Mouse (Mus musculus): ENCODE results near the gene P2ry14.
A peak's percentile ranks its signal among the peaks of the same experiment; 100 is the strongest.

Gene P2ry14

DNA sequence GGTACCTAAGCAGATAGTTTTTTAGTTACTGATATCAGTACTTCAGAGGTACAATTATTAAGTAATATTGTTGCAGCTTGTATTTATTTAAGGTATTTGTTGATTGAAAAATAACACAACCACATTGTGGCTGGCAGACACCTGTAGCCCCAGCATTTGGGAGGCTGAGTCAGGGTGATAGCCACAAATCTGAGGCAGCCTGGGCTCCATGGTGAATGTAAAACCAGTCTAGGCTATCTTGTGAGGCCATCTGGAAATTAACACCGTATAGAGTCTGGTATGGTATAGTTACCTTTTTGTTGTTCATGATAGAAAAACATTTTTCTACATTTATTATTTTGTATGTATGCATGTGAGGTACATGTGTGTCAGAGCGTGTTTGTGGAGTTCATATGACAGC, 51.3 kb downstream of the P2ry14 start:
- DNase-seq: no peak

DNA sequence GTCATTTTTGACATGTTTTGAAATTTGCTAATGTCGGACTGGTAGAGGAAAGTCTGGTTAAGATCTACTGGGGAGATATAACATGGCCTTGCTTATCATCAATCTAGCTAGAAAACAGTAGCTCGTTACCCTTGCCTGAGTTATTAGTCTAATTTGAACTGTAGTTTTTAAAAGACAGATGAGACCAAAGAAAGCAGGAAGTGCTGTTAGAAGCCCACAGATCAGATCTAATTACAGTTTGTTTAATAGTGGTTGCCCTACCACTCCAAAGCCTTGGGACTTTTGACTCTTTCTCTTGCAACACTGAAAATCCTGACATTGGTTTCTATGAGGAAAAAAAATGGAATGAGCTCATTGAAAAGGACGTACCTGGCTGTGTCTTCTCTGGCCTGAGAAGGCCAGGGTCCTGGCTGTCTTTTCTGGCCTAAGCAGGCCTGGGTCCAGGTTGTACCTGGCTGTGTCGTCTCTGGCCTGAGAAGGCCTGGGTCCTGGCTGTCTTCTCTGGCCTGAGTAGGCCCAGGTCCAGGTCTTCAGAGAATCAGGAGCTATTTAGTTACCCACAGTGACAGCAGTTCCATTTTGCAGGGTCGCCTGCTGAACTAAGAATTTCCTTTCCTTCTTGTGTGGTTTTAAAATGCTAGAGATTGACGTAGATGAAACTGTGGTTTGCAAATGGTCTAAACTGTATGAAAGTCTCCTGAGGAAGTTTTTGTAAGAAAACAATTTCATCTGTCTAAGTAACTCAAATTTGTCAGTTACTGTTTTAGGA, 52.0 kb downstream of the P2ry14 start, which contains the start of gene Gpr171:
Gene Gpr171 (minus strand): TSS at position 604 of the 769 bp plus-strand sequence.
- DNase-seq: no peak

DNA sequence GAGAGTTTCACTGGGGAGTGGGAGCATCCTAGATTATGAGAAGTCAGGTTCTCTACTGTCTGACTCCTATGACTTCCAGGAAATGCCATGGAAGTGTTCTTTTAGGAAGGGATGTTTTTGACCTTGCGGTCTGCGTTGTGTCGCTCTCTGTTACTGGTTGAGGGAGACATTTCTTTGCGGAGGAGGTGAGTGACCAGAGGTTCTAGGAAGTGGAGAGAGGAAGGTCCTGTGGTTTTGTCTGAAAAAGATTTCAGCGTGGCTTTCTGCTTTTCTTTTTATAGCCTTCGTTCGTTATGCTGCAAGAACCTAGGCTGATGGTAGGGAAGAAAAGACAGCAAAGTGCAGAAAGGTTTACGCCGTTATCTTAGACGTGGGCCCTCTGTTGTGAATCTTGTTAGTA, 54.9 kb downstream of the P2ry14 start:
- no peak for DNase-seq

DNA sequence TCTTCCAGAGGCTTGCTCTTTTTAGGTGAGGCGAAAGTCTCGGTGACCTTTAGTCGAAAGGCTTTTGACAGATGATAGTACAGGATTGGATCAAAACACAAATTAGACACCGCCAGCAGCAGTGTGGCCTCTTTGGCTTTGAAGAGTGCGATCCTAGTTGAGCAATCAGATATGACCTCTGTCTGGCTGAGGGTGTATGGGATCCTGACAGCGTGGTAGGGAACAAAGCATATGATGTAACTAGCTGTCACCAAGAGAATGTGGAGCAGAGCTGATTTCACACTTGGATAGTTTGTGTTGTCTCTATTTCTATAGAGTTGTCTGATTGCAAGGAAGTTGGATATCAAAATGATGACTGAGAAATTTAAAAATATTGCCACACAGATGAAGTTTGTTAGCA, 56.0 kb downstream of the P2ry14 start:
- DNase-seq: peak; percentile 59

DNA sequence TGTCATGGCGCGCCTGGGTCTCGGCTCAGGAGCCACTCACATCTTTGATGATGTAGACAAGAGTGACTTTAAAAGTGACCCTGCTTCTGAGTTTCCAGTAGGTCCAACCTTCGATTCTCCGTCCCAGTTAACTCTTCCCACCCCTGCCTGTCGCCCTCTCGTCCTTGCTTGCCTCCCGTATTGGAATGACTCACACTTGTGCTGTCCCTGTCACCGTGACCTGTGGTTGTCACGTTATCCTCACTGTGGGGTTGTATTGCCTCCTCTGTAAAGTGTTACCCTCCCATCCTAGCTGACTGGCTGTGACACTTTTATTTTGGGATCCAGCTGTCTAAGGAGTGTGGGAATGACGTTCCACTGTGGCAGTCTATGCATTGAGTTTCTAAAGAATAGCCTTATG, 60.7 kb downstream of the P2ry14 start:
- no peak for DNase-seq

DNA sequence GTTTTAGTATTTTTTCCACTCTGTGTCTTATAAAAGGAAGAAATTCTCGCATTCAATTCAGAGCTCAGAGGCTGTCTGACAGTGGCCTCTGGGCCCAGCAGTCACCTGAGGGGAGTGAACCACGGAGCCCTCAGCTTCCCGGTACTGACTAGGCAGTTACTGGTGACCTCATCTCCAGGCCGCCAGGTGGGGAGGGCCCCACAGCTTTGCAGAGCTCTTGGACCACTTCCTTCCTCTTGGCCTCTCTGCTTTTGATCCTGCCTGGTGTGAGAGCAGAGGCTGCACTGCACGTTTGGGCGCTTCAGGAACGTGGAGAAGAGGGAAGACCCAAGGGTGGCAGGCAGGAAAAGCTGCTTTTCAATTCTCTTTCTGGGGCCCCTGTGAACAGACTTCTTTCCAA, 72.5 kb downstream of the P2ry14 start:
- no peak for DNase-seq

DNA sequence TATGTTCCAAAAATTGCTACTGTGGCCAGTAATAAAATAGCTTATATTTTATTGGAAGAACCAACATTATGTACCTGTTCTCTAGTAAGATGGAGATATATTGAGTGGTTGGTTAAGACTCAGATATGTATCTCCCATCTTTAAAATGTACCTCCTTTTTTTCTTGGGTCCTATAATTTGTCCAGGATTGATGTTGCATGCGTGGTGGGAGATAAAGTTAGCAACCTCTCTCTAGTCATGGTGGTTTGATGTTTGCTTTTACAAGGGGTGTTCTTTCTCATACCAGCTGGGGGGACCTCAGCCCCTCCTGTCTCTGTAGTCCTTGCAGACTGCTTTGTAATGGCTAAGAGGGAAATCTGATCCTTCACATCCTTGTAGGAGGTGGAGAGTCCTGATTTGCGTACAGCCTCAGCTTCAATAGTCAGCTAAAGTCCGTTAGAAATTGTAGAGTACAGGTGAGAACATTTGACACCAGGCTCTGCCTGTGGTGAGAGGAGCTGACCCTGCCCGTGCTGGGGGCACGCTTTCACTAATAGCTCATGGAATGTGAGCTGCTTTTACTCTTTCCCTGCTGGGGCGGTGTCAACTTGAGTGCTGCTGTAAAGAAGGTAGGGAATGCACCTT, 73.0 kb downstream of the P2ry14 start:
- DNase-seq: no peak

DNA sequence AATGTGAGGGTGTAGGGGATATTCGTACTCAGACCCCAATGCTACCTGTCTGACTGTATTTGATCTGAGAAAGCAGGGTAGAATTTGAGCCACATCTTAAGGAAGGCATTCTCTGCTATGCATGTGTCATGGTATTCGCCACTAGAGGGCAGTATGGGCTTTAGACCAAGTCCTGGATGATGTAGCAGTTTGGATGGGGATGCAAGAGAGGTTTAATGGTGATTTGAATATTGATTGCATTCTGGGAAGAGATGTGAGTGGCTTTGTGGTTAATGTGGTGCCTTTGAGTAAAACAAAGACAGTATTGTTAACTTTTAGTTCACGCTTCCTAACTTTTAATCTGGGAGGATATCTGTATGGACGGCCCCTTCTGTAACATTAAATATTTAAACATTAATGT, 74.1 kb downstream of the P2ry14 start:
- DNase-seq: peak; percentile 72

DNA sequence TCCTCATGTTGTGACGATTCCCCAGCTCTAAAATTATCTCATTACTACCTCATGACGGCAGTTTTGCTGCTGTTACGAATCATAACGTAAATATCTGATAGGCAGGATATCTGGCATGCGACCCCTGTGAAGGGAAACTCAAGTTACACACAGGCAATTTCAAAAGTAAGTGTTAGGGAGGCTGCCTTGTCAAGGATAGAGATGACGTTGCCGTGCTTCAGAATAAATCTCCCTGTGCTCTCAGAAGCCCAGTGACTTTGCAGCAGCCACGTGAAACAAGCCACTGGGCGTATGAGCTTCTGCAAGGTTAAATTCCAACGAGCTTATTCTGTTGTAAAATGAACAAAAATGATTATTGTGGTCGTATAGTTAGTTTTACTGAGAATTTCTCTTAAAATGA, 74.8 kb downstream of the P2ry14 start:
- DNase-seq: no peak

DNA sequence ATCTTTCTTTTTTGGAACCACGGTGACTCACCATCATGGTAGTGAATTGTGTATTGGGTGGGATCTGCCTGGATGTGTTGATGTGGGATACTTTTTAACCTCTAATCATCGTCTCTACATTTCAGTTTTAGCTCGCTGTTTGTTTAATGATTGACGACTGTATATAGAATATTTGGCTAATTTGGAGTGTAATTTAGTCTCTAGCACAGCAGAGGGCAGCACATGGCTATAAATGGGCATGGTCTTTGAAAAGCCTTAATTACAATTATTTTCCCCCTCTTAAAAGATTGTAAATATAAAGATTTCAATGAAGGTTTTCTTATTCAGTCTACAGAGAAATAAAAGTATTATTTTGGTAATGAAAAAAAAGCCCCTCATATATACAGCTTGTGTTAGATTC, 76.1 kb downstream of the P2ry14 start:
- DNase-seq: peak; percentile 42

DNA sequence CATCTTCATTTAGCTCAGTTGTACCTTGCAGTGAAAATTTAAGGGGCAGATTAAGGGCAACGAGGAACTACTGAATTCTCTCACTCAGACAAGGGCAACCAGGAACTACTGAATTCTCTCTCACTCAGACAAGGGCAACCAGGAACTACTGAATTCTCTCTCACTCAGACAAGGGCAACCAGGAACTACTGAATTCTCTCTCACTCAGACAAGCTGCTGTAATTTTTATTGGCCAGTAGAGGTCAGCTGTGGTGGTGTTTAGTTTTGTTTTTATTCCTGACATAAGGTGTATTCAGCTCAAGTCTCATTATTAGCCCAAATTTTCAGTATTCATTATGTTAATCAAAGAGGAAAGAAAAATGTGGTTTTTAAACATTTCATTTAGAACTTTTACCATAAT, 84.3 kb downstream of the P2ry14 start:
- peak; percentile 10 for DNase-seq

DNA sequence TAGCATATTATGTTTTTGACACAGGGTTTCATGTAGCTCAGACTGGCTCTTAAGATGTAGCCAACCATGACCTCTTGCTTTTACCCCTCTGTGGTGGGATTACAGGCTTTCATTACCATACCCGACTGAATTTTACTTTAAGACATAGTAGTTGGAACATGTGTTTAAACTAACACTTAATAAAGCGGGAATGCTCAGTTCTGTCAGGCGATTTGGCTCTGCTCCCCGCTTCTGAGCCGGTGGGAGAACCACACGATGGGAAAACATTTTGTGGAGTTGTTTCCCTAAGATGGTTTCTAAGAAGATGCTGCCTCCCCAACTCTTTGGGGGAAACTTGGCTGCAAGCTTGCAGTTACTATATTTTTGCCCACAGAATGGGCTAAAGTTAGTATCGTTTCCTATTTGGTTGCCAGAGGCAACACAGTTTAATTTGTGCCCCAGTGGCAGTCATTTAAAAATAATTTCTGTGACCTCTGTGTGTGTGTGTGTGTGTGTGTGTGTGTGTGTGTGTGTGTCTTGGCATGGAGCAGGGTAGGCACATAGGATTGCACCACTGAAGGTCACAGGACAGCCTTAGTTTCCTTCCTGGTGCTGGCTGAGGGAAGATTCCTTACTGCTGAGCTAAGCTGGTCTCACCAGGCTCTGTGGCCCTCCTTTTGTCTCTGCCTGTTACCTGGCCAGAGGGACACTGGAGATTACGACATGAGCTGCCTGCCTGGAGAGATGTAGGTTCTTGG, 86.7 kb downstream of the P2ry14 start:
- DNase-seq: no peak

DNA sequence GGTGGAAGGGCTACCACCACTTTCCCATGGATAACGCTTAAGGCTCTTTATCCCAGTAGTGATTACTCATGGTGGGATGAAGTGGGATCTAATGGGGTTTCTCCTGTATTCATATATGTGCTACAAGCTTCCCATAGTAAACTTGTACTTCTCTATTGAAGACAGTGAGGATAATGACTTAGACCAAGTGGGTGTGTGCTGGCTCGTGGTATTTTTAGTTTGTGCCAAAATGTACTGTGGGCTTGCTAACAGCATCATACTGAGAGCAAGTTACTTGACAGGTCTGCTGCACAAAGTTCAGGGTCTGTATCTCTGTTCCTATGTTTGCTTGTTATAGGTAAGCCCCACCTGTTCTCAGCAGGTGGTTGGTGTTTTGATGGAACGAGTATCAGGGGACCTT, 87.5 kb downstream of the P2ry14 start:
- DNase-seq: no peak
